Mouse (Mus musculus) left cerebral cortex, postnatal 25 days (tissue): ENCODE results near the gene Fam24b. TPM values are rescaled to one million over a fixed set of nuclear protein-coding genes. Genes with fewer than 3 reads are reported as not detected.

Experiments
- DNase-seq, 2 experiments: peaks; one replicate each; pipeline ENCODE4 v3.0.0; 2022; ENCODE audit warnings: low spot score in 2 of 2, mixed read lengths in 1 of 2
- intact Hi-C: fragments of 180-260 bp; cut with DNase I; formaldehyde crosslinking; loops from one replicate; pipeline ENCODE4 v1.15.1; 2025
- total RNA-seq, 2 experiments: library from RNA; stranded (reverse); gene quantifications; 2 replicates each; pipeline ENCODE4 v1.2.3; 2021

Fam24b gene
- total RNA-seq, 2 experiments from 2014 or later: not detected

DNA sequence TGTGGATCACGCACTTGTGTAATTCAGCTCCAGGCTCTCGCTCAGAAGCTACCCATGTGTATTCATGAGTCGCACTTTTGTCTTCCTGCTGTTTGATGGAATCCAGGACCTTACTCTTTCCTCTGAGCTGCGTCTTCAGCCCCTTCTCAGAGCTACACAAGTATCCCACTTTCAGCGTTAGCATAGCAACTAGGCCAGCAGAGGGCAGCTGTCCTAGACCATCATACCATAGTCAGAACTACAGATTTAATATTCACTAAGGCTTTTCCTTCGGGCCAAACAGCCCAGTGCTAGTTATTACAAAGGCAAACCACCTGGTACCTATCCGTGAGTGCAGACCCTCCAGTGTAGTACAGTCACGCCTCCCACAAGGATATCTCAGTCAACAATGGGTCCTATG lies 32.2 kb downstream of the Fam24b start:
- DNase-seq: no peak
- intact Hi-C loops: no loop called here

Other genes with a start within 250 kb of the Fam24b start
- not detected for gene 4933402N03Rik, start 183.2 kb downstream of the Fam24b start, total RNA-seq
- not detected for gene 5430419D17Rik, start 155.1 kb downstream of the Fam24b start, total RNA-seq
- under 1 TPM; 0.16 to 0.23 TPM for gene Cuzd1, start 7.2 kb downstream of the Fam24b start, total RNA-seq
- not detected for gene Fam24a, start 4.3 kb upstream of the Fam24b start, total RNA-seq
- 10 to 100 TPM; 22.6 to 33.1 TPM for gene 2310057M21Rik, start 33.2 kb upstream of the Fam24b start, total RNA-seq
- gene Pstk, start 41.6 kb upstream of the Fam24b start, total RNA-seq: 10 to 100 TPM; 49.1 to 53.5 TPM
- gene Ikzf5, start 81.0 kb upstream of the Fam24b start, total RNA-seq: 10 to 100 TPM; 45.0 to 48.4 TPM
- gene Acadsb, start 81.1 kb upstream of the Fam24b start, total RNA-seq: 10 to 100 TPM; 76.1 to 79.3 TPM
- gene Hmx3, start 213.4 kb upstream of the Fam24b start, total RNA-seq: not detected
- gene Hmx2, start 219.3 kb upstream of the Fam24b start, total RNA-seq: not detected
- 10 to 100 TPM; 61.5 to 62.7 TPM for gene Bub3, start 230.7 kb upstream of the Fam24b start, total RNA-seq